Mouse (Mus musculus) gastrocnemius, adult 18-20 months (tissue): ENCODE data around the gene Ppp1r3a. TPM values are rescaled to one million over a fixed set of nuclear protein-coding genes. Genes with fewer than 3 reads are reported as not detected.
"Not testable (repeated sequence)": the region's sequence is repeated elsewhere in the genome, so short reads cannot be mapped to it uniquely, and the experiment has no call there.

Experiments used
- DNase-seq: peaks from one replicate; pipeline ENCODE4 v3.0.0; 2021; ENCODE audit warnings: low spot score
- long read RNA-seq, 2 experiments: library from polyadenylated mRNA; stranded (forward); transcript quantifications; one replicate each; pipeline ENCODE4 v2.0.0; 2021
- total RNA-seq, 2 experiments: library from RNA; stranded (reverse); gene quantifications; 2 replicates each; pipeline ENCODE4 v1.2.3; 2021

The Ppp1r3a gene
- total RNA-seq: 100 to 1,000 TPM; 207 to 247 TPM
- long read RNA-seq, experiment 1, full-length matches to known transcripts: 84 of 122 reads
- long read RNA-seq, experiment 1, partial matches to known transcripts: 1 of 122 reads
- long read RNA-seq, experiment 1, other reads (novel, unspliced or antisense): 37 of 122 reads
- long read RNA-seq, experiment 2, full-length matches to known transcripts: 48 of 87 reads
- long read RNA-seq, experiment 2, partial matches to known transcripts: 2 of 87 reads
- long read RNA-seq, experiment 2, other reads (novel, unspliced or antisense): 37 of 87 reads

- DNase-seq: peak; percentile 52
Measured at GRCm38 (mm10) chr6:14754901-14755591, at the start of gene Ppp1r3a. Ppp1r3a (minus strand) TSS chr6:14755274.

- no peak for DNase-seq
Measured at GRCm38 (mm10) chr6:14787157-14787938, 32.3 kb upstream of the Ppp1r3a start.

- DNase-seq: no peak
Measured at GRCm38 (mm10) chr6:14777920-14778319, 22.8 kb upstream of the Ppp1r3a start.

GRCm38 (mm10) chr6:14771717-14772116, 16.6 kb upstream of the Ppp1r3a start:
- DNase-seq: no peak

- no peak for DNase-seq
Measured at GRCm38 (mm10) chr6:14757486-14757885, 2.4 kb upstream of the Ppp1r3a start.

- DNase-seq: peak; percentile 54
Measured at GRCm38 (mm10) chr6:14753512-14753911, 1.6 kb downstream of the Ppp1r3a start.

- no peak for DNase-seq
Measured at GRCm38 (mm10) chr6:14752211-14752610, 2.9 kb downstream of the Ppp1r3a start.

- peak; percentile 69 for DNase-seq
Measured at GRCm38 (mm10) chr6:14747000-14747399, 8.1 kb downstream of the Ppp1r3a start.

- DNase-seq: no peak
Measured at GRCm38 (mm10) chr6:14736017-14736416, 19.1 kb downstream of the Ppp1r3a start.

- DNase-seq: no peak
Measured at GRCm38 (mm10) chr6:14731011-14731410, 24.1 kb downstream of the Ppp1r3a start.

GRCm38 (mm10) chr6:14720772-14721414, 34.2 kb downstream of the Ppp1r3a start:
- no peak for DNase-seq

- no peak for DNase-seq
Measured at GRCm38 (mm10) chr6:14720110-14720771, 34.8 kb downstream of the Ppp1r3a start.

GRCm38 (mm10) chr6:14715129-14715989, 39.7 kb downstream of the Ppp1r3a start:
- no peak for DNase-seq

GRCm38 (mm10) chr6:14712146-14712545, 42.9 kb downstream of the Ppp1r3a start:
- DNase-seq: peak; percentile 61

GRCm38 (mm10) chr6:14700030-14700429, 55.0 kb downstream of the Ppp1r3a start:
- DNase-seq: no peak

- not testable (repeated sequence) for DNase-seq
Measured at GRCm38 (mm10) chr6:14679231-14679887, 75.7 kb downstream of the Ppp1r3a start.

- DNase-seq: peak; percentile 51
Measured at GRCm38 (mm10) chr6:14668966-14669365, 86.1 kb downstream of the Ppp1r3a start.

GRCm38 (mm10) chr6:14667651-14668050, 87.4 kb downstream of the Ppp1r3a start:
- DNase-seq: peak; percentile 10
